Mouse (Mus musculus) CH12.LX (cell line): Measurements from ENCODE around the gene Eci1.

Experiments
- CTCF ChIP-seq, 2 experiments: IDR thresholded peaks in 1 of 2; conservative IDR thresholded peaks in 1 of 2; 2 replicates each; pipeline ENCODE4 v1.5.1; 2011 to 2012; ENCODE audit warnings: low read depth in 2 of 2, low read length in 2 of 2, improper control_type of control experiment in 1 of 2, inconsistent platforms in 1 of 2, mild to moderate bottlenecking in 1 of 2, moderate library complexity in 1 of 2
- KAT2A ChIP-seq: IDR thresholded peaks from 2 replicates; pipeline ENCODE4 v1.6.1; 2012; ENCODE audit warnings: low read length, improper control_type of control experiment, inconsistent platforms; ENCODE audit not compliant: insufficient replicate concordance
- POLR2A ChIP-seq: IDR thresholded peaks from 2 replicates; pipeline ENCODE4 v1.6.1; 2011; ENCODE audit warnings: low read depth, mild to moderate bottlenecking, improper control_type of control experiment, low read length

GRCm38 (mm10) chr17:24429201-24429983, 3.0 kb downstream of the Eci1 start:
- no peak for TF ChIP-seq CTCF (conservative IDR thresholded peaks at IDR 0.05 in 1 of 2, IDR thresholded peaks at IDR 0.05 in 1 of 2; ENCODE audit: low read depth in 2 of 2, low read length in 2 of 2)
- no peak for TF ChIP-seq KAT2A
- TF ChIP-seq POLR2A, result no peak
